Mouse (Mus musculus): ENCODE results near the gene Lrrc4.

The Lrrc4 gene

DNA sequence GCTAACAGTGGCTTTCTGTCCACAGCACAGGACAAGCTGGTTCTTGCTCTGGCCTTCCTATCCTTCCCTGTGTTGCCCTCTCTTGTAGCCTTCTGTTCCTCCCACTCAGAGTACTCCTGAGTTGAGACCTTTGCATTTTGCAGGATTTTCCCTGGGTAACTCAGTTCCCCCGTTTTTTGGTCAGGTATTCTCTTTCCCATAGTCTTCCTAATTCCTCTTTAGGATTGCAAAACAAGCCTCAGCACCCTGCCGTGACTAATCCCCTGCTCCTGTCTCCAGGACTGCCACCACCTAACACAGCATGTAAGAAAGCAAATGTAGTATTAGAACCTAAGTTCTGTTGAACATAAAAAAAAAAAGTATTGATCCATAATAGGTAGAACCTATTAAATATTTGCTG is 60.2 kb downstream of the Lrrc4 start:
- no peak for DNase-seq (ENCODE audit: low spot score in 2 of 2)

DNA sequence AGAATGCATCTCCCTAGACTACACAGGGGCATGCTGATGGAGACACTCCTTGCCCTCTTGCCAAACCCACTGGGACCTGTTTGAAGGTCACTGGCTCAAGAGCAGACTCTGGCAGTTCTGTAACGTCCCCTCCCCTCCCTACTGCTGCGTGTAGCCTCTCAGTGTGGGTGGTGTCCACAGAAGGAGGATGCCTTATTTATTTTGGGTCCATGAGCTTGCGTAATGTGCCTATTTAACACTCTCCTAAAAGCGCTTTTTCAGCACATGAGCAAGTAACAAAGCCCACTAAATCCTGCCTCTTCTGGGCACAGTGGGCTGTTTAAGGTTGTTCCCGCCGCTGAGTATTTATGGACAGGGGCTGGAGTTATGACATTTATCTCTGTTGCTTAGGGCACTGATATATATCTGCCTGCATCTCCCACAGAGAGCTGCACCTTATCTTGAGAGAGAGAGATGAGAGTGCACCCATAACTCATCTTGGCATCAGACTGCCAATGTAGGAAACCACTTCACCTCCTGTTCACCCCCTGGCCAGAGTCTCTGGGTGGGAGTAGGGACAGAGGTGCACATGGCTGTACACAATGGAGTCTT is 63.6 kb downstream of the Lrrc4 start:
- peak in 1 of 2 experiments; percentile 60 for DNase-seq (ENCODE audit: low spot score in 2 of 2)

DNA sequence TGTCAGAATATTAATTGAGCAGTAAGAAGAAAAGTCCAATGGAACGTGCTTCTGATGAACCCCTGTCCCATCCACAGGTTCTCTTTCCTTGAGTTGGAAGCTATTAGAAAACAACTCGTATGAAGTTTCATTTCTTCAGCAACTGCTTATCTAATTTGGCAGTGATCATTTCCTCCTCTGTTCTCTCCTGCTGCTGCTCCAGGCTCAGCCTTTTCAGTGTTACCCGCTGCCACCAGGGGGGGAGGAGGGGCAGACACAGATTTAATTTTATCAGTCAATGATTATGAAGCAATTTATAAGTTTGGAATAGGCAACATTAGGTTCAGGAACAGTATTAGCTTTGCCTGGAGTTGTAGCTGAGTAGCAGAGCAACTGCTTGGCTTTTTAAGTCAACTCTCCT is 64.9 kb downstream of the Lrrc4 start:
- DNase-seq (ENCODE audit: low spot score in 2 of 2): no peak

DNA sequence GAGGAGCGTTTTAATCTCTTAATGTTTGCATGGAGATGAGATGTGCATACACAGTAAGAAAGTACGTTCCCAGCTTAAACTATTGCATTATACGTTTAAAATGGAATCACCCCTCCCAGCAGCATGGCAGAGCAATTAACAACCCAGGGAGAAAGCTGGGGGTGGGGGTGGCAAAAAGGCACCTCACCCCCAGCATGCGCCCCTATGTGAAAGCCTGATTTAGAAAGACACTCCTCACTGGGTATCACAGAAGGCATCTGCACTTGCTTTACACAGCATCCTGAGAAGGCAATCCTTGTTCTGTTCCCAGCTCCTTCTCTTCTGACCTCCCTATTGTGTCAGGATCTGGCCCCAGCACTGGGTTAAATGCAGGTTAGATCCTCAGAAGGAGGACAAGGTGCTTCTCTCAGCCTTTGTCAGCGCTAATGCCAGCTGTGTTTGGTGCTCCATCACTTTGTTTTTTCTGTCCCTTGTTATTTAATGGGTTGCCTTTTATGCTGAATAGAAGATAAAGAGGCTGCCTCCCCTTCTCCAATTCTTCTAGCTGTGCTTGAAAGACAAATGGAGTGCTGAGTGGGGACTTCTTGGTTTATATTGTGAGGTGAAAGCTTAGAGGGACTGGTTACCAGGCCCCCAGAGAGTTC is 69.3 kb downstream of the Lrrc4 start:
- DNase-seq (ENCODE audit: low spot score in 2 of 2): no peak

DNA sequence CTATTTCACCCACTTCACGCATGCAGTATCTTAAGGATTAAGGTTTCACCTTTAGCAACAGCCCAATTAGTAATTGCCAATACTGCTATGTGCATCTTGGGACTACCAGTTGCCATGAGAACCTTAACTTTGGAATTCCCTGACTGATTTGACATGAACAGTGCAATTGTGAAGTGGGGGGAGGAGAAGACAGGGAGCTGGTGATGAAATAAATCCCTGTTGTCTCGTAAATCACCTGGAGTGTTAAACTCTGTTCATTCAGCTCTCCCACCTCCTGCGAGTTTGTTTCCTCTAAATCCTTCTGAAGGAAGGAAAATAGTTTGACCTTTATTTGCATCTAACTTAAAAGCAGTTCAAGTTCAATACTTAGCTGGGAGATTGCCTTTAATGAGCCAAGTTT is 69.8 kb downstream of the Lrrc4 start:
- no peak for DNase-seq (ENCODE audit: low spot score in 2 of 2)

DNA sequence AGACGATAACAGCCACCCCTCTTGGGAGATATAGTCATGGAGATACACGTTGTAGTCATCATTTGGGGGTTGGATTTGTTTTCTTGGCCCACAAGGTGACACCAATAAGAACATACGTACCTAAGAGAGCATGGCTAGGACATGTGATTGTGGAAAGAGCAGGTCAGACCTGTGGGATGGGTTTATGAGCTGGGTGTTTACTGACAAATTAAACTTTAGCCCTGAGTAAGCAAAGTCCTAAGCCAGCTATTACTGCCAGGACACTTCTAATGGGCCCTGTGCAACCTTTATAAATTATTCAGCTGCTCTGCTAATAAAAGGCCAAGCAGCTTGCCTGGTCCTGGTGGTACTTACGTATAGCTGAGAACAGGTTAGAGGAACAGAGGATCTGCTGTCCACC is 73.3 kb downstream of the Lrrc4 start:
- DNase-seq (ENCODE audit: low spot score in 2 of 2): no peak

DNA sequence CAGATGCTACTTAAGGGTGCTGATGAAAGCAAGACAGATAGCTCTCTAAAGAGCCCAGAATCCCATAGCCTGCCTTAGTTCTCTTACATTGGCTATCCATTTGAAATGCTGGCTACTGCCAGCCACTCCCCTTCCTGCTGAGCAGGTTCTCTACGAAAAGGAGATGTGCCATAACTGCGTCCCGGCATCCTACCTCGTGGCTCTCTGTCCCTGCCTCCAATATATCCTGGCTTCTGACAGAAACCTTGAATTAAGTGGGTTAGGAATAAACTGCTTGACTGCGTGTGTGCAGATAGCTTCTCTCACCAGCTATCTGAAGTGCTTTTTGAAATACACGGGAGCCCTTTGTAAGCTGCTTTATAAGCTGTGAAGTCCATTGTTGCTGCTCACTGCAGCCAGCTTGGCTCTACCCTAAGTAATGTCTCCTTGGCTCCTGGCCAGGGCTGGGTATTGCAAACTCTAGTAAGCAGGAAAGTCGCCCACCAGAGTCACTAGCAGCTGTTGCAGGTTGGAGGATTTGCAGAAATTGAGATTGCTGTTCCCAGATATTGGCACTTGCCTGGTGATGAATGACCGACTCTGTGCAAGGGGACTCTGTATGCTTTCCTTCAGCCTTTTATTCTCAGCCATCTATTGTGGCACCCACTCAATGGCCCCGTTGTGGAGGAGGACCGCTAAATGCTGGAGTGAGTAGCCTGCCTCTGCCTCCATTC is 75.1 kb downstream of the Lrrc4 start:
- peak; percentile 49 to 72 for DNase-seq (ENCODE audit: low spot score in 2 of 2)

DNA sequence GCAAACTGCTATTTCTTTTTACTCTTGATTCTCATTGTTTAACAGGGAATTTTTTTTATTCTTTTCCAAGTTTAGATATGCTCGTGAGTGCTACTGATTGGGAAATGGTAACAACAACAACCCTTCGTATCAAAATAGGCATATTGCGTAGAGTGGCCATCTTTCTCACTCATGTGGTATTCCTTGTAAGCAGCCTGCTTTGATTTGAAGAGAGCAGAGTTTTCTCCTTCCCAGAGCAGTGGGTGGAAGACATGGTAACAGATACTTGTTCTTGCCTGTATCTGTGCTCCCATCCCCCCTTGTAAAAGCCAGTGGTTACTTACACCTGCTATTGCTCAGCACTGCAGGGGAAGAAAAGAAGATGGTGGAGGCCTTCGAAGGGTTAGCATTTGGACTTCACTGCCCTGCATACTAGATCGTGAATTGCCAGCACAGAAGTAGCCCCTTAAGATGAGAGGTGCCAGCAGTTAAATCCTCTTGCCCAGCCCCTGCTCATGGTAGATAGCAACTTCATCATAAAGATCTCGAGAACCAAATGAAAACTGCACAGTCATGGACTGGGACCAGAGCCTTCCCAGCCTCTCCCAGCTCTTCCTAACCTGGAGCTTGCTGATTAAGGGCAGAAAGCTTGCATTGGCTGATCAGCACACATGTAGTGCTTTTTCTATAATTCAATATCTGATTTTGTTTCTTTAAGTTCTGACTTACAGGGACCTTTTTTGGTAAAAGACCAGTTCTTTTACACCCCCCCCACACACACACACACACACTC is 77.2 kb downstream of the Lrrc4 start:
- no peak for DNase-seq (ENCODE audit: low spot score in 2 of 2)

DNA sequence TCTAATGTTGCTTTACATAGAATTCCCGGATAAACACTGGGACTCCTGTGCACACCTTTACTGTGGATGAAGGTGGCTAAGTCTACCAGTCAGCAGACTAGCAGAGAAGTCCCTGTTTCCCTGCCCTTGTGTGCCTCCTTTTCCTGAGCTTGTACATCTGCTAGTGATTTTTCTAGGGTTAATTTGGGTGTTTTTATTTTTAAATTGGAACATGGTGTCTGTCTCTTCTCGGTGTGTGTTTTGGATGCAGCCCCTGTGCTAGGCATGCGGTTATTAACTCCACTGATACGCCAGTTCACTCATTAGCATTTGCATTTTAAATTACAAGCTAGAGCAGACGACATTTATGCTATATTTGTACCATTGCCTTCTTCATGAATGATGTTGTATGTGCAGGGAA is 77.9 kb downstream of the Lrrc4 start:
- no peak for DNase-seq (ENCODE audit: low spot score in 2 of 2)

DNA sequence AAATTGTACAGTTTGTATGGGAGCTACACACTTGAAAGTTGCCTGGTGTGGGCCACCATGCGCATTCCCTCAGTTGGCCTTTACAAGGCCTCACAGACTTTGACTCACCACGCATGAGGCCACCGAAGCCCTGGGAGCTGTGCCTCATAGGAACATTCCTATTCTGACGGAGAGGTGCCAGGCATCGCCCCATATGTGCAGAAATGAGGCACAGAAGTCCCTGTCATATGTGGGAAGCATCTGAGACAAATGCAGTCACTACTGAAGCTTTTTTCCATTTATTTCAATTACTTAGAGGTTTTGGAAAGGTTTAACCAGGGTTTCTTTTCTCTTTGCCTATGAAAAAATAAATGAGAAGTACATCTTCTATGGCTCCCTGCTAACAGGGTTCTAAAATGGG is 78.3 kb downstream of the Lrrc4 start:
- DNase-seq (ENCODE audit: low spot score in 2 of 2): peak; percentile 52 to 66

DNA sequence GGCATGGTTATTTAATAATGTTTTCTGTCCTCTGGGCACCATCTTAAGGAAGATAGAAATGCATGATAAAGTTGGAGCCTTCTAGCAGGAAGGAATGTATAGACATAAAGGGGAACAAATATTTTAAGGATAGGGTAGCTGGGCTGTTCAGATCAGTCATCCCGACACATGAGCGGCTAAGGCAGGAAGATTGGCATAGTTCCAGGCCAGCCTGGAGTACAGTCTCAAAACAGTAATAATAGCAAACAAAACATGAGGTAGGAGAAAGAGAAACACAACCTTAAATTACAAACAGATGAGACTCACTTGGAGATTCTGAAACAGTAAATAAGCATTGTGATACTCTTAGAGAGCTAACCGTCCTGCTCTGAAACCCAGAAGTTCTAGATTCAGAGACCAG is 80.4 kb downstream of the Lrrc4 start:
- DNase-seq (ENCODE audit: low spot score in 2 of 2): no peak

DNA sequence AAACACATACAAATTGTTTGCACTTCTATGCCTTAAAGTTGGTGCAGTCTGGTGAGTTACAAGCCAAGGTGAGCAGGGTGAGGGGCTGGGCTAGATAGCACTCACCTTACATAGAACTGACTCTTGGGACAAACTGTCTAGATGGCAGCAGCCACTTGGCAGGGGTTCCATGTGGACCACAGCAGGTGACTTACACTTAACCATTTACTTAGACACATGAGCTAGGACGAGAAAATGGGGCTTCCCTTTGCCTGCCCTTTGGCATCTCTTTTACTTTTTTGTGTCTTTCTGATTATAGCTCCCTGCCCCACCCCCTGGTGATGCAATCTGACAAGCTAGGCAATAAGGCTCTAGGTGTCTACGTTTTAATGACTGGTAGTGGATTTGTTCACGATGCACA is 82.3 kb downstream of the Lrrc4 start:
- DNase-seq (ENCODE audit: low spot score in 2 of 2): no peak

DNA sequence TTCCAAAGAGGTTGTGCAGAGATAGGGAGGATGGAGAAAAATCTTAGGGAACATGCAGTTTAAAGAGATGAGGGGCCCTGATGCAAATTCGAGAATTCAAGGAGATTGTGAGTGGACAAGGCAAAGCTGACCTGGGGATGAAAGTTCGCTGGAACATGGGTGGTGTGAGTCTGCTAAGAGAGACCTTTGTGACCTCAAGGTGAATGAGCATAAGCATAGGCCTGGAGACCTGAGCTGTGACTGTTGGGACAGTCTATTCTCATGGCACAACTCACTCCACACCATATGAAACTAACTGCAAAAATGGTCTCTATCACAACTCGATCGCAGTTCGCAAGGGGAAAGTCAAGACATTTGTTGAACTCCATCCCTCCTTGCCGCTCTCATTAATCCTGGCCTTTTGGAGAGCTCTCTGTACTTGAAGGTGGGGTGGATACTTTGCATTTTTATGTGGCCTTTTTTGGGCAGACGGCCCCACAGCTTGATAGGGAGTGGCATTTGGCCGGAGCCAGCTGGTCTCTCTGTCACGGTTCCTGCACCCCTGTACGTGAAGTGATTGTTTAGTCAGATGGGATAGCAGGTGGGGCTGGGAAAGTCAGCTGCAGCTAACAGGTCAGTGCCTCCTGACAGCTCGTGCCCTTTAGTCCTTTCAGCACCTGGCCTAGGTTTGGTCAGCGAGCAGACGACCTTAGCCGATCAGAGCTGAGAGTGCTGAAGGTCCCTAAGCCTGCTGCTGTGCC is 83.4 kb downstream of the Lrrc4 start:
- no peak for DNase-seq (ENCODE audit: low spot score in 2 of 2)

DNA sequence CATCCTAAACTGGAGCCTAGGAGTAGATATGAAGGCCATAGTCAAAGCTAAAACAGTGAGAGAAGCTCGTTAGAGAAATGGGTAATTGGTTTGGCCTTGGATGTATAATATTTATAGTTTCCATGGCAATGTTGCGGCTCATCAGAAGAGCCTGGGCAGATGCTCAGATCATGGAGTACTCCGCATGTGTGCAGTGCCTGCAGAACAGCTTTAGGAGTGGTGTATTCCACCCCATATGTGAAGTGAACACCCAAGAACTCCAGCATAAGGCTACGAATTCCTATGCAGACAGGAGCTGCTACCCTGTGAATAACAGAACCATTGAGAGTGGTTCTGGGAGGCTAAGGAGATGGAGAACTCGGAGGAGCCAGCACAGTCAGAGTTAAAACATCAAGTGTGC is 84.5 kb downstream of the Lrrc4 start:
- DNase-seq (ENCODE audit: low spot score in 2 of 2): no peak

DNA sequence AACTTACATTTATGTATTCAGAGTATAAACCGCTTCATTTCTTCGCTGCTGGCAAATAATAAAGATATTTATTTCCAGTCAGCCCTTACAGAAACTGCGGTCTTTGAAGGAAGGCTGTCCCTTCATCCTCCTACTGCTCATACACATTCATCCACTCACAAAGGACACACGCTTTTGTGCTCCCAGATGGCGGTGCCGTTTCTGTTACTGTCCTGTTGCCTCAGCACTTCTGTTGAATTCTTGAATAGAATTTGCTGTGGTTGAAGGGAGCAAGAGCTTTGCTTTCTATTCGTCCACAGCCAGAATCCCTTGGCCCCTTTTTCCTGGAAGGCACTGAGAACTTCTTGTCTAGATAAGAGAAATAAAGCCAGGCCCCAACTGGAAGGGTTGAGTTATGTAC is 85.7 kb downstream of the Lrrc4 start:
- DNase-seq (ENCODE audit: low spot score in 2 of 2): no peak

DNA sequence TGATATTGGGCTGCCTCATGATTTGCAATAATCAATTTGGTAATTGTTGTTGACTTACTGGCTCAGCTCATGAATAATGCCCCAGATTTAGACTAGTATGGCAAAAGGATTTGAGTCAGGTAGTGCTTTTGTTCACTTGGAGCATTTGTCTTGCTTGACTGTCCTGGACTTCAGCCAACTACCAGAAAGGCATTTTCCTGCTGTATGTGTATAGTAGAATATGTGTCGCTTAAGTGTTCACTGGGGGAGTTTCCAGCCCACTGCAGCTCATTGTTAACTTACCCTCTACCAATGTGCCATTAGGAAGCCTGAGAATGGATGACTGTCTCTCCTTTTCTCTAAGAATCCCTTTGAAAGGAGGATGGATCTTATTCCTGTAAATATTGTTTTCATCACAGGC is 88.0 kb downstream of the Lrrc4 start:
- DNase-seq (ENCODE audit: low spot score in 2 of 2): no peak

DNA sequence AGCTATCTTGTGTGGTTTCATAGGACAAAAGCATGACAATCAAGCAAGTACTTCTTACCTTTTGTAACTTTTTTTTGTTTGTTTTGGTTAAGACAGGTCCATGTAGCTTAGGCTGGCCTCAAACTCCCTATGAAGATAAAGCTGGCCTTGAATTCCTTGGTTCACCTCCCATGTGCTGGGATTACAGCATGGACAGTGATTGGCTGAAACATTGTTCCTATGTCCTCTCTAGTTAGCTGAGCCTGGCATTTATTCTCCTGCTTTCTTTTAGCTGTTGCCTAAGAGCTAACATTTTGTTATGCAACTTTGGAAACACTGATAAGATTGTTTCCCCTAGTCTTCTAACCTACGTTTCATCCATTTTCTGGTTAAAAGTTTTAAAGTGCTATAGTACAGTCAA is 93.9 kb downstream of the Lrrc4 start:
- DNase-seq (ENCODE audit: low spot score in 2 of 2): no peak

DNA sequence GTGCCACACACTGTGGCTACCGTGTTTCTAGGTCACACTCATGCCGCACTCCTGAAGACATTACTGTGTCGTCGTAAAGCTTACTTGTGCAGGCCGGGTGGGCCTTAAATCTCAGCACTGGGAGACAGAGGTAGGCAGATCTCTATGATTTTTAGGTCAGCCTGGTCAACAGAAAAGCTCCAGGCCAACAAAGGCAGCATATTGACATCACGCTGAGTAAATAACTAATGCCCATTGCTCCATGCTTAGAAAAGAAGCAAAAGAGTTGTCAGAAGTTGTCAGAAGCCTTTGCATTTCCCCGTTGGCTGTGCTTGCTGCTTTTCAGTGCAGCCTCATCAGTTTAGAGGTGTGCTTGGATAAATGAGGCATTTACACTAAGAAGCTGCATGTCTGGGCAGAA is 94.9 kb downstream of the Lrrc4 start:
- no peak for DNase-seq (ENCODE audit: low spot score in 2 of 2)

DNA sequence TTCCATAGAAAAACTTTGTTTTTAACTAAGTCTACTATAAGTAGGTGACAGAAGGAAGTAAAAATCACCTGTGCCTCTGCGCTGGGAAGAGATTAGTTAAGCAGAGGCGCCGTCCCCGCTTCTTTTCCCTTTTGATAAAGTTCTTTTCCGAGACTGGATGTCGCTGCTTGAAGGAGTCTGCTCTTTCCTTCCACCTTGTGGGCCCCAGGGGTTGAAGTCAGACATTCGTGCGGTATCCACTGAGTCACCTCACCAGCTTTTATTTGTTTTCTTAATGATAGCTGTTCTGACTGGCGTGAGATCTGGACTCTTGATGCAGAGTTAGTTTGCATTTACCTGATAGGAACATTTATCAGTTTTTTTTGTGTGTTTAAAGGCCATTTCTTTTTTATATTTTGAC is 96.4 kb downstream of the Lrrc4 start:
- no peak for DNase-seq (ENCODE audit: low spot score in 2 of 2)

DNA sequence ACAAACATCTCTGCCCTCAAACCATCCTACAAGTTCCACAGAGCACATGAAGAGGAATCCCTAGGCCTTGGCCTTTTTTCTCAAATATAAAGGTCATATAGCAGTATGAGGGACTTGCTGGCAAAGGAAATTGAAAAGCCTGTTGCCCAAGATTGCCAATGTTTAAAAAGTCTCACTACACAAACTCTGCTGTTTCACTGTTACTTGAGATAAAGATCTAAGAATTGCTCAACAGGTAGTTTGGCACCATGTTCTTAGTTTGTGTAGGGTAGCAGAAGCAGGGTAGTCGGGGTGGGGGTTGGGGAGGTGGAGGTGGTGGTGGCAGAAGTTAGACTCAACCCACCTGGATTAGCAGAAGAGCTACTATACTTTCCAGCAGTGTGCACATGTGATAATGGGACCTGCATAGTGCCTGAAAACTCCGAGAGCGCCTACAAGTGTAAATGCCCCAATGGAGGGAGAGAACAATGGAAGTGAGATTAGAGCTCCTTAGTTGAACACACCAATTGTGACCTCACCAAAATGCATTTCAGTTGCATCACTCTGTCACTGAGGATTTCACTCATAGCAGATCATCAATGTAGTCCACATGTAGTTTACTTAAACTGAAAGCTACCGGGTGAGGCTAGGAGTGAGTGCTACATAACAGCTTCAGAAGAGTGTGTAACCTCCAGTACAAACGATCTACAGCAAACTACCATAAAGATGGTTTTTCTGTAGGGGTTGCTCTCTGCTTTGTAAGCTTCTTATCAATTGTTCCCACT is 97.5 kb downstream of the Lrrc4 start:
- no peak for DNase-seq (ENCODE audit: low spot score in 2 of 2)

DNA sequence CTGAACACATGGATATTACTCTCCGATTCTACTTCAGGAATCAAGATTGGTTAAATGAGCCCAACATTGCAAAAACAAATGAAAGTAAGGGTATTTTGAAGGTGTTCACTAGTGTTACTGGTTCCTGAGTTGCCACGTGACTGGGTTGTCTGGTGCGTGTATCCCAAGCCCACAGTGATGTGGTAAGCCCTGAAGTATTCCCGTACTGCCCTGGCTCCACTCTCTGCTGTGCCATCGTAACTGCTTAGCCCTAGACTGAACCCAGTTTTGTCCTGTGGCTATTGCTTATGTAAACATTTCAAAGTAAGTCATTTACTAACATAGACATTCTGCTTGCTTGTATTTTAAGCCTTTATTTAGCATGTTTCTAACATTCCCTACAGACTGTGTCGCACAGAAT is 100.3 kb downstream of the Lrrc4 start:
- no peak for DNase-seq (ENCODE audit: low spot score in 2 of 2)
